Mouse (Mus musculus): Measurements from ENCODE around the gene Trmt2b.

Gene Trmt2b

GRCm38 (mm10) chrX:134276275-134277160 is at the start of gene Trmt2b:
TSS of gene Trmt2b (minus strand) at chrX:134276984.
- in situ Hi-C loops (cut with MboI; ENCODE audit: unreplicated experiment in 2 of 2): no loop called here

- in situ Hi-C loops (cut with MboI; ENCODE audit: unreplicated experiment in 2 of 2): loop anchor here (5.0 to 25.0 kb wide), 3 partner anchors 257 to 377 kb away; partner anchors contain the start of gene Cstf2 (in 1 of the 2)
Measured at GRCm38 (mm10) chrX:134319153-134319932, 42.6 kb upstream of the Trmt2b start.

- in situ Hi-C loops (cut with MboI; ENCODE audit: unreplicated experiment in 2 of 2): loop anchor here (5.0 to 25.0 kb wide), 2 partner anchors 249 kb away; partner anchors contain the start of gene Cstf2 (in 1 of the 2)
Measured at GRCm38 (mm10) chrX:134311193-134311592, 34.4 kb upstream of the Trmt2b start.

- in situ Hi-C loops (cut with MboI; ENCODE audit: unreplicated experiment in 2 of 2): loop anchor here in 1 of 2 experiments (25.0 kb wide), 1 partner anchor 246 kb away; the partner anchor contains the start of gene Cstf2
Measured at GRCm38 (mm10) chrX:134308275-134308634, 31.5 kb upstream of the Trmt2b start.

- in situ Hi-C loops (cut with MboI; ENCODE audit: unreplicated experiment in 2 of 2): loop anchor here in 1 of 2 experiments (25.0 kb wide), 1 partner anchor 245 kb away; the partner anchor contains the start of gene Cstf2
Measured at GRCm38 (mm10) chrX:134307534-134308274, 30.9 kb upstream of the Trmt2b start, which contains the start of gene Cenpi. TSS of gene Cenpi (plus strand) at chrX:134308084.

- in situ Hi-C loops (cut with MboI; ENCODE audit: unreplicated experiment in 2 of 2): loop anchor here in 1 of 2 experiments (25.0 kb wide), 1 partner anchor 241 kb away; the partner anchor contains the start of gene Cstf2
Measured at GRCm38 (mm10) chrX:134303287-134303686, 26.5 kb upstream of the Trmt2b start.

GRCm38 (mm10) chrX:134300219-134300618 is 23.4 kb upstream of the Trmt2b start:
- in situ Hi-C loops (cut with MboI; ENCODE audit: unreplicated experiment in 2 of 2): loop anchor here in 1 of 2 experiments (25.0 kb wide), 1 partner anchor 238 kb away; the partner anchor contains the start of gene Cstf2

- in situ Hi-C loops (cut with MboI; ENCODE audit: unreplicated experiment in 2 of 2): no loop called here
Measured at GRCm38 (mm10) chrX:134297195-134297594, 20.4 kb upstream of the Trmt2b start.

GRCm38 (mm10) chrX:134296737-134297136 is 20.0 kb upstream of the Trmt2b start:
- in situ Hi-C loops (cut with MboI; ENCODE audit: unreplicated experiment in 2 of 2): no loop called here

GRCm38 (mm10) chrX:134296301-134296700 is 19.5 kb upstream of the Trmt2b start:
- in situ Hi-C loops (cut with MboI; ENCODE audit: unreplicated experiment in 2 of 2): no loop called here

- in situ Hi-C loops (cut with MboI; ENCODE audit: unreplicated experiment in 2 of 2): no loop called here
Measured at GRCm38 (mm10) chrX:134287305-134287704, 10.5 kb upstream of the Trmt2b start.

GRCm38 (mm10) chrX:134285791-134286190 is 9.0 kb upstream of the Trmt2b start:
- in situ Hi-C loops (cut with MboI; ENCODE audit: unreplicated experiment in 2 of 2): no loop called here

- in situ Hi-C loops (cut with MboI; ENCODE audit: unreplicated experiment in 2 of 2): no loop called here
Measured at GRCm38 (mm10) chrX:134285102-134285501, 8.3 kb upstream of the Trmt2b start.

GRCm38 (mm10) chrX:134280531-134280930 is 3.7 kb upstream of the Trmt2b start:
- in situ Hi-C loops (cut with MboI; ENCODE audit: unreplicated experiment in 2 of 2): no loop called here

GRCm38 (mm10) chrX:134275715-134276114 is 1.1 kb downstream of the Trmt2b start:
- in situ Hi-C loops (cut with MboI; ENCODE audit: unreplicated experiment in 2 of 2): no loop called here

GRCm38 (mm10) chrX:134262129-134262528 is 14.7 kb downstream of the Trmt2b start:
- in situ Hi-C loops (cut with MboI; ENCODE audit: unreplicated experiment in 2 of 2): no loop called here

- in situ Hi-C loops (cut with MboI; ENCODE audit: unreplicated experiment in 2 of 2): no loop called here
Measured at GRCm38 (mm10) chrX:134261191-134261590, 15.6 kb downstream of the Trmt2b start.

GRCm38 (mm10) chrX:134248202-134248601 is 28.6 kb downstream of the Trmt2b start:
- in situ Hi-C loops (cut with MboI; ENCODE audit: unreplicated experiment in 2 of 2): no loop called here

GRCm38 (mm10) chrX:134245946-134246345 is 30.8 kb downstream of the Trmt2b start:
- in situ Hi-C loops (cut with MboI; ENCODE audit: unreplicated experiment in 2 of 2): no loop called here

GRCm38 (mm10) chrX:134238266-134238665 is 38.5 kb downstream of the Trmt2b start:
- in situ Hi-C loops (cut with MboI; ENCODE audit: unreplicated experiment in 2 of 2): no loop called here

Measured in v-Abl transformed pro-B cells (cell line).